ENCODE assay signal across 10 mouse cellular contexts in the genomic region with DNA sequence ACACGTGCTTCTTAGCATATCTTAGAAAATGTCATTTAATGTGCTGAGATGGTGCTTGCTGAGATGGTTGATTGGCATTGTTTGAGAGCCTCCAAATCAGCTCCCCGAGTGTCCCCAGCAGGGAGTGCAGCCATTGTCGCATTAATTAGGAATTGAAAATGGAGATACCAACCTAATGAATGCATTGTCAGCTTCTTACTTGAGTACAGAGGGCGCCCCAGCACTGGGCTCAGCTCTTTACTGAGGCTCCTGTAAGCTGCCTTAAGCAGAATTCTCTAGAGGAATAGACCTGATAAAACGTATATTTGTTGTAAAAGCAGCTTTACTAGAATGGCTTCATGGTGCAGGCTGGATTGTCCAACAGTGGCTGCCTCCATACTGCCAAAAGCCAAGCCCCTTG.
DNase-seq lines count a peak whose midpoint lies in the region; ATAC-seq and TF ChIP-seq lines count a peak whose summit lies in the region.
"Had no signal": no experiment of that assay in that cellular context is flagged by ENCODE, and none has a peak within 500 bp of the region (broad histone marks: within the 10 kb centered on the region; RNA-seq: fewer than 3 reads in every experiment).

No protein-coding gene starts in this region.

- no peaks in the 10 kb centered on the region for H3K36me3 ChIP-seq in midbrain, embryonic 12.5 days
- H3K36me3 ChIP-seq in midbrain, embryonic 10.5 days: no peaks in the 10 kb centered on the region
- no peaks in the 10 kb centered on the region for H3K36me3 ChIP-seq in heart, embryonic 11.5 days (ENCODE audit: control insufficient read depth, insufficient read depth, low read length)
- H3K36me3 ChIP-seq: heart, embryonic 15.5 days; limb, embryonic 15.5 days had no signal

- no peak overlapping the region for H3K4me2 ChIP-seq in midbrain, embryonic 12.5 days (replicated peaks)
- H3K4me2 ChIP-seq in heart, embryonic 11.5 days: no peak overlapping the region
- H3K4me2 ChIP-seq: heart, embryonic 15.5 days; limb, embryonic 15.5 days had no signal

- ATAC-seq in midbrain, embryonic 12.5 days (ENCODE audit: low FRiP score, low read depth): 0 out of 2 replicates have a peak, but pooled peaks have one; percentile 30
- ATAC-seq in heart, embryonic 11.5 days (replicated peaks; ENCODE audit: insufficient number of reproducible peaks, low FRiP score, low TSS enrichment): no peak

- peak; percentile 21; the same call in 1 of the 2 replicates for TF ChIP-seq CTCF in gastrocnemius, adult 2 months (IDR thresholded peaks at IDR 0.05)

- no peak overlapping the region for H3K9ac ChIP-seq in midbrain, embryonic 12.5 days (replicated peaks)
- no peak overlapping the region for H3K9ac ChIP-seq in heart, embryonic 11.5 days (ENCODE audit: low read depth, low read length)
- H3K9ac ChIP-seq: heart, embryonic 15.5 days; limb, embryonic 15.5 days had no signal

- H3K27ac ChIP-seq in gastrocnemius, adult 2 months: no peak overlapping the region
- H3K27ac ChIP-seq in midbrain, embryonic 12.5 days (replicated peaks): no peak overlapping the region
- no peak overlapping the region for H3K27ac ChIP-seq in midbrain, embryonic 10.5 days (replicated peaks)
- H3K27ac ChIP-seq in heart, embryonic 11.5 days (ENCODE audit: low read depth, low read length): no peak overlapping the region
- H3K27ac ChIP-seq: heart, embryonic 15.5 days; limb, embryonic 15.5 days had no signal

- 7% methylated on average over 5 of the region's 5 CpGs for WGBS in midbrain, embryonic 12.5 days
- WGBS in midbrain, embryonic 10.5 days: 8% methylated on average over 5 of the region's 5 CpGs
- 14% methylated on average over 5 of the region's 5 CpGs for WGBS in heart, embryonic 11.5 days (ENCODE audit: insufficient replicate concordance)

- intact Hi-C loops in gastrocnemius, adult 2 months (cut with DNase I): no loop called here

- DNase-seq in gastrocnemius, adult 2 months: no peak
- no peak for DNase-seq in gastrocnemius, postnatal 4 days (ENCODE audit: low spot score in 2 of 2)
- no peak for DNase-seq in midbrain, embryonic 10.5 days (ENCODE audit: low spot score)
- peak; percentile 34 to 43 for DNase-seq in layer of hippocampus, postnatal 14 days (ENCODE audit: low spot score in 2 of 2)
- peak; percentile 34 for DNase-seq in right cerebral cortex, postnatal 4 days
- DNase-seq in testis, postnatal 14 days (ENCODE audit: low spot score): no peak

- H3K27me3 ChIP-seq in midbrain, embryonic 12.5 days: no peaks in the 10 kb centered on the region
- no peaks in the 10 kb centered on the region for H3K27me3 ChIP-seq in midbrain, embryonic 10.5 days (ENCODE audit: low read depth, poor library complexity, severe bottlenecking)
- H3K27me3 ChIP-seq in heart, embryonic 11.5 days (ENCODE audit: control insufficient read depth, insufficient read depth, low read length): no peaks in the 10 kb centered on the region
- H3K27me3 ChIP-seq: limb, embryonic 15.5 days had no signal

- 0 out of 2 replicates have a peak, but pooled peaks cover 3% of the 10 kb centered on the region for H3K9me3 ChIP-seq in midbrain, embryonic 12.5 days
- no peaks in the 10 kb centered on the region for H3K9me3 ChIP-seq in midbrain, embryonic 10.5 days (replicated peaks)
- no peaks in the 10 kb centered on the region for H3K9me3 ChIP-seq in heart, embryonic 11.5 days (replicated peaks; ENCODE audit: control insufficient read depth, low read length)
- H3K9me3 ChIP-seq: heart, embryonic 15.5 days; limb, embryonic 15.5 days had no signal

- no peak overlapping the region for H3K4me3 ChIP-seq in gastrocnemius, adult 2 months
- no peak overlapping the region for H3K4me3 ChIP-seq in midbrain, embryonic 12.5 days
- no peak overlapping the region for H3K4me3 ChIP-seq in midbrain, embryonic 10.5 days
- H3K4me3 ChIP-seq in heart, embryonic 11.5 days (ENCODE audit: low read depth, low read length): no peak overlapping the region
- H3K4me3 ChIP-seq: heart, embryonic 15.5 days; limb, embryonic 15.5 days had no signal

- peaks cover 18% of the 10 kb centered on the region for H3K4me1 ChIP-seq in midbrain, embryonic 12.5 days
- H3K4me1 ChIP-seq in midbrain, embryonic 10.5 days: peaks cover 8% of the 10 kb centered on the region
- no peaks in the 10 kb centered on the region for H3K4me1 ChIP-seq in heart, embryonic 11.5 days (ENCODE audit: control insufficient read depth, insufficient read depth, low read length)
- H3K4me1 ChIP-seq: heart, embryonic 15.5 days; limb, embryonic 15.5 days had no signal

Comparison
In these comparisons a context has a peak if more than half of its experiments do, and no peak if none do; other contexts are left out.
1. DNase-seq: peak in layer of hippocampus, postnatal 14 days (2 of 2) and right cerebral cortex, postnatal 4 days (single experiment); none in gastrocnemius, adult 2 months (single experiment), gastrocnemius, postnatal 4 days (0 of 2), midbrain, embryonic 10.5 days (single experiment) and testis, postnatal 14 days (single experiment).